Mouse (Mus musculus) spleen, adult 2 months (tissue): ENCODE results near the gene Wnt7b.

Experiments
- CTCF ChIP-seq: fragments of 200-500 bp; IDR thresholded peaks from 2 replicates; pipeline ENCODE4 v1.5.1; 2011; ENCODE audit warnings: mild to moderate bottlenecking, inconsistent platforms; ENCODE audit not compliant: insufficient read depth, insufficient read length, insufficient replicate concordance; ENCODE audit errors: extremely low read depth
- POLR2A ChIP-seq: fragments of 200-500 bp; IDR thresholded peaks from 2 replicates; pipeline ENCODE4 v1.6.1; 2011; ENCODE audit warnings: low read depth, low read length, inconsistent platforms

- no peak for TF ChIP-seq CTCF
- no peak for TF ChIP-seq POLR2A
These were observed 79.1 kb downstream of the Wnt7b start, which contains the start of gene 7530416G11Rik for GRCm38 (mm10) chr15:85503127-85503526.
